Comparison of ENCODE assay signal across 10 mouse cellular contexts in genomic region chr7:46397732-46398333, GRCm38 (mm10). TPM values are rescaled to one million over a fixed set of nuclear protein-coding genes. Genes with fewer than 3 reads are reported as not detected.
A peak's percentile ranks its signal among the peaks of the same experiment; 100 is the strongest.
DNase-seq lines count a peak whose midpoint lies in the region; ATAC-seq and TF ChIP-seq lines count a peak whose summit lies in the region.
"Had no signal": no experiment of that assay in that cellular context is flagged by ENCODE, and none has a peak within 500 bp of the region (broad histone marks: within the 10 kb centered on the region; RNA-seq: fewer than 3 reads in every experiment).

No protein-coding gene starts in this region.

- H3K27ac ChIP-seq in heart, embryonic 12.5 days (ENCODE audit: poor library complexity, severe bottlenecking): no peak overlapping the region
- H3K27ac ChIP-seq in heart, adult 2 months: no peak overlapping the region
- no peak overlapping the region for H3K27ac ChIP-seq in embryonic facial prominence, embryonic 11.5 days (replicated peaks; ENCODE audit: low read depth, low read length)
- H3K27ac ChIP-seq in intestine, embryonic 15.5 days: no peak overlapping the region

- H3K4me1 ChIP-seq in heart, embryonic 12.5 days (replicated peaks): peaks cover 17% of the 10 kb centered on the region
- no peaks in the 10 kb centered on the region for H3K4me1 ChIP-seq in heart, adult 2 months (ENCODE audit: control insufficient read depth, insufficient read depth, low read length)
- H3K4me1 ChIP-seq in E14TG2a.4 (replicated peaks; ENCODE audit: low read depth, low read length): peaks cover 17% of the 10 kb centered on the region
- H3K4me1 ChIP-seq in embryonic facial prominence, embryonic 11.5 days (ENCODE audit: control insufficient read depth, insufficient read depth, low read length): peaks cover 3% of the 10 kb centered on the region; the same call in 1 of the 2 replicates
- H3K4me1 ChIP-seq in intestine, embryonic 15.5 days (replicated peaks): peaks cover 17% of the 10 kb centered on the region

- no peak for TF ChIP-seq EP300 in heart, adult 2 months (IDR thresholded peaks at IDR 0.05; ENCODE audit: insufficient read depth, low read depth, low read length)

- ATAC-seq in heart, embryonic 12.5 days (ENCODE audit: insufficient number of reproducible peaks, low FRiP score): no peak
- no peak for ATAC-seq in embryonic facial prominence, embryonic 11.5 days (replicated peaks; ENCODE audit: insufficient number of reproducible peaks, low FRiP score, low TSS enrichment, low read depth)
- ATAC-seq in intestine, embryonic 15.5 days: no peak

- 0 out of 2 replicates have a peak overlapping the region, but pooled peaks have one; percentile 96 for H3K4me2 ChIP-seq in heart, embryonic 12.5 days
- H3K4me2 ChIP-seq in embryonic facial prominence, embryonic 11.5 days (ENCODE audit: low read depth, low read length): peak overlapping the region; percentile 94
- peak overlapping the region; percentile 94 for H3K4me2 ChIP-seq in intestine, embryonic 15.5 days (replicated peaks)

- no peaks in the 10 kb centered on the region for H3K36me3 ChIP-seq in heart, embryonic 12.5 days
- no peaks in the 10 kb centered on the region for H3K36me3 ChIP-seq in heart, adult 2 months (ENCODE audit: control insufficient read depth, insufficient read depth, low read length)
- no peaks in the 10 kb centered on the region for H3K36me3 ChIP-seq in E14TG2a.4 (ENCODE audit: insufficient read depth, low read length)
- no peaks in the 10 kb centered on the region for H3K36me3 ChIP-seq in embryonic facial prominence, embryonic 11.5 days (replicated peaks; ENCODE audit: control insufficient read depth, insufficient read depth, low read depth, low read length)
- H3K36me3 ChIP-seq in intestine, embryonic 15.5 days: no peaks in the 10 kb centered on the region

- no peak for TF ChIP-seq CTCF in heart, adult 2 months (IDR thresholded peaks at IDR 0.05)
- no peak for TF ChIP-seq CTCF in E14TG2a.4 (conservative IDR thresholded peaks at IDR 0.05; ENCODE audit: low read length)

- intact Hi-C loops in heart, adult 2 months (cut with DNase I): loop anchor here (10.0 kb wide), 1 partner anchor 317 kb away; the partner anchor contains the start of genes Saa3 and Saal1

- peak overlapping the region; percentile 56; the same call in 1 of the 2 replicates for H3K4me3 ChIP-seq in heart, embryonic 12.5 days
- H3K4me3 ChIP-seq in heart, adult 2 months: no peak overlapping the region
- peak overlapping the region; percentile 80 for H3K4me3 ChIP-seq in E14TG2a.4 (replicated peaks; ENCODE audit: low read length)
- peak overlapping the region; percentile 45; the same call in 1 of the 2 replicates for H3K4me3 ChIP-seq in embryonic facial prominence, embryonic 11.5 days (ENCODE audit: low read depth, low read length)
- peak overlapping the region; percentile 48 for H3K4me3 ChIP-seq in intestine, embryonic 15.5 days (replicated peaks)

- 8% methylated on average over 70 of the region's 70 CpGs for WGBS in heart, embryonic 12.5 days
- 10% methylated on average over 70 of the region's 70 CpGs for WGBS in heart, adult 2 months
- 10% methylated on average over 70 of the region's 70 CpGs for WGBS in embryonic facial prominence, embryonic 11.5 days
- 12% methylated on average over 70 of the region's 70 CpGs for WGBS in intestine, embryonic 15.5 days

- H3K9me3 ChIP-seq in heart, embryonic 12.5 days (replicated peaks): no peaks in the 10 kb centered on the region
- H3K9me3 ChIP-seq in E14TG2a.4 (ENCODE audit: low read length): no peaks in the 10 kb centered on the region
- H3K9me3 ChIP-seq in embryonic facial prominence, embryonic 11.5 days (replicated peaks; ENCODE audit: control insufficient read depth, low read length): no peaks in the 10 kb centered on the region
- no peaks in the 10 kb centered on the region for H3K9me3 ChIP-seq in intestine, embryonic 15.5 days

- DNase-seq in heart, adult 2 months: no peak
- no peak for DNase-seq in embryonic facial prominence, embryonic 11.5 days (ENCODE audit: low spot score)
- no peak for DNase-seq in retina, postnatal 1 day
- DNase-seq in spleen, adult 18-20 months: no peak
- DNase-seq in Muller cell, postnatal 12 days (ENCODE audit: inconsistent ontology term): no peak

- no peak for TF ChIP-seq POLR2A in heart, adult 2 months (IDR thresholded peaks at IDR 0.05; ENCODE audit: insufficient read depth, low read depth, low read length)

- H3K9ac ChIP-seq in heart, embryonic 12.5 days: no peak overlapping the region
- H3K9ac ChIP-seq in heart, adult 2 months (ENCODE audit: low read depth, low read length): no peak overlapping the region
- no peak overlapping the region for H3K9ac ChIP-seq in embryonic facial prominence, embryonic 11.5 days (replicated peaks; ENCODE audit: low read length)
- H3K9ac ChIP-seq in intestine, embryonic 15.5 days: no peak overlapping the region

- no peaks in the 10 kb centered on the region for H3K79me2 ChIP-seq in heart, adult 2 months (replicated peaks; ENCODE audit: control insufficient read depth, insufficient read depth, low read length)

- H3K27me3 ChIP-seq in heart, embryonic 12.5 days (replicated peaks): peaks cover 80% of the 10 kb centered on the region
- peaks cover 15% of the 10 kb centered on the region for H3K27me3 ChIP-seq in heart, adult 2 months (ENCODE audit: control insufficient read depth, insufficient read depth, low read length)
- H3K27me3 ChIP-seq in E14TG2a.4 (ENCODE audit: insufficient read depth, low read length): peaks cover 74% of the 10 kb centered on the region
- H3K27me3 ChIP-seq in embryonic facial prominence, embryonic 11.5 days (ENCODE audit: control insufficient read depth, insufficient read depth, low read length): peaks cover 50% of the 10 kb centered on the region
- H3K27me3 ChIP-seq in intestine, embryonic 15.5 days (replicated peaks): peaks cover 70% of the 10 kb centered on the region

RNA-seq across cellular contexts. Expression of gene Kcnc1, which starts 1.5 kb away (rescaled TPM):
- polyA plus RNA-seq in heart, embryonic 12.5 days (2016; fragmentation: Nextera tagmentation; extraction: Ambion mirVana): 0.23 TPM in 1 of 2 replicates, not detected in the other
- total RNA-seq in heart, adult 2 months (2021): under 1 TPM; 0.09 to 0.21 TPM
- 0.10 and 0.41 TPM in 2 replicates for polyA plus RNA-seq in heart, adult 2 months (2012; rRNA removed)
- 0.55 and 1.3 TPM in 2 replicates for polyA plus RNA-seq in embryonic facial prominence, embryonic 11.5 days (2014; fragmentation: Nextera tagmentation; extraction: Ambion mirVana)
- 0.38 and 0.53 TPM in 2 replicates for polyA plus RNA-seq in intestine, embryonic 15.5 days (2015; fragmentation: Nextera tagmentation; extraction: Ambion mirVana)

RNA-seq across cellular contexts. Expression of gene Myod1, which starts 21.6 kb away (rescaled TPM):
- polyA plus RNA-seq in heart, embryonic 12.5 days (2016; fragmentation: Nextera tagmentation; extraction: Ambion mirVana): 0.30 and 0.50 TPM in 2 replicates
- not detected for total RNA-seq in heart, adult 2 months (2021)
- not detected in 2 replicates for polyA plus RNA-seq in heart, adult 2 months (2012; rRNA removed)
- 7.8 and 8.1 TPM in 2 replicates for polyA plus RNA-seq in embryonic facial prominence, embryonic 11.5 days (2014; fragmentation: Nextera tagmentation; extraction: Ambion mirVana)
- polyA plus RNA-seq in intestine, embryonic 15.5 days (2015; fragmentation: Nextera tagmentation; extraction: Ambion mirVana): 0.24 TPM in 1 of 2 replicates, not detected in the other
- total RNA-seq: adrenal gland, postnatal 14 days; layer of hippocampus, postnatal 25 days had no signal
